ENCODE assay signal across 28 mouse cellular contexts in the genomic region with DNA sequence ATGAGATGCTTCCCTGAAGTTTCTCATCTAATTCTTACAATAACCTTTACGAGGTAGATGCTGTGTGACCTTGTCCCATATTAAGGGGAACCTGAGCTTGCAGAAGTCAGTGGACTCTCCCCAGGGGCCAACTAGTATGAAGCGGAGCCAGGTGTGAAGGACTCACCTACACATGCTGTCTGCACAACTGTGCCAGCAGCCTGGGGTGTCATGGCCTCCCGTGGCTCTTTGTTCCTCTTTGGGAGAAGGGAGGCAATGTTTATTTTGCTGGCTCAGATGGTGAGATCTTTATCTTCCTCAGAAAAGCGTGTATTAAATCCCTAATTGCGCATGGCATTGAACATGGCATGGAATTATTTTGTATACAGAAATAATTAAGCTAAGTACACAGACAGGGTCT.
"Had no signal": no experiment of that assay in that cellular context is flagged by ENCODE, and none has a peak within 500 bp of the region (broad histone marks: within the 10 kb centered on the region; RNA-seq: fewer than 3 reads in every experiment).

No protein-coding gene starts in this region.

- H3K9ac ChIP-seq: embryonic facial prominence, embryonic 12.5 days; embryonic facial prominence, embryonic 13.5 days; embryonic facial prominence, embryonic 15.5 days; forebrain, embryonic 12.5 days; forebrain, embryonic 13.5 days; forebrain, embryonic 15.5 days; forebrain, postnatal 0 days had no signal

- ATAC-seq: forebrain, embryonic 13.5 days; forebrain, embryonic 14.5 days; forebrain, embryonic 15.5 days; forebrain, embryonic 16.5 days; forebrain, postnatal 0 days had no signal

- DNase-seq: cerebellum, adult 2 months; cerebellum, adult 8-10 months; cerebellum, adult 9-10 months; cerebellum, adult 9-11 months; cerebellum, postnatal 10 days; cerebellum, postnatal 14 days; cerebellum, postnatal 25 days; cerebellum, postnatal 36 days; embryo, embryonic 11 days; forebrain, postnatal 0 days; gastrocnemius, adult 2 months; gastrocnemius, postnatal 10 days; gastrocnemius, postnatal 14 days; gastrocnemius, postnatal 25 days; gastrocnemius, postnatal 36 days; heart, adult 18-20 months; heart, adult 2 months had no signal

- H3K9me3 ChIP-seq: embryonic facial prominence, embryonic 10.5 days; embryonic facial prominence, embryonic 12.5 days; embryonic facial prominence, embryonic 13.5 days; embryonic facial prominence, embryonic 15.5 days; forebrain, embryonic 10.5 days; forebrain, embryonic 12.5 days; forebrain, embryonic 13.5 days; forebrain, embryonic 15.5 days had no signal

- H3K4me3 ChIP-seq: embryonic facial prominence, embryonic 10.5 days; embryonic facial prominence, embryonic 12.5 days; embryonic facial prominence, embryonic 13.5 days; embryonic facial prominence, embryonic 15.5 days; erythroblast, embryonic 14.5 days; forebrain, embryonic 10.5 days; forebrain, embryonic 12.5 days; forebrain, embryonic 13.5 days; forebrain, embryonic 15.5 days; gastrocnemius, adult 2 months; heart, adult 2 months had no signal

- H3K36me3 ChIP-seq: embryonic facial prominence, embryonic 10.5 days; embryonic facial prominence, embryonic 12.5 days; embryonic facial prominence, embryonic 13.5 days; embryonic facial prominence, embryonic 15.5 days; forebrain, embryonic 10.5 days; forebrain, embryonic 12.5 days; forebrain, embryonic 15.5 days had no signal

- H3K27ac ChIP-seq: embryonic facial prominence, embryonic 10.5 days; embryonic facial prominence, embryonic 12.5 days; embryonic facial prominence, embryonic 13.5 days; embryonic facial prominence, embryonic 15.5 days; forebrain, embryonic 10.5 days; forebrain, embryonic 12.5 days; forebrain, embryonic 13.5 days; forebrain, embryonic 15.5 days; gastrocnemius, adult 2 months; heart, adult 2 months had no signal

- H3K27me3 ChIP-seq: embryonic facial prominence, embryonic 15.5 days; forebrain, embryonic 15.5 days had no signal

- H3K4me2 ChIP-seq: embryonic facial prominence, embryonic 12.5 days; embryonic facial prominence, embryonic 13.5 days; embryonic facial prominence, embryonic 15.5 days; forebrain, embryonic 12.5 days; forebrain, embryonic 13.5 days; forebrain, embryonic 15.5 days had no signal
